Mouse (Mus musculus): ENCODE results near the gene Add2.

- no peak for TF ChIP-seq CTCF (IDR thresholded peaks at IDR 0.05; ENCODE audit: low read depth, low read length)
- no peak for TF ChIP-seq POLR2A (IDR thresholded peaks at IDR 0.05; ENCODE audit: borderline replicate concordance, low read depth, low read length)
Measured at GRCm38 (mm10) chr6:86040140-86040539, 11.7 kb downstream of the Add2 start.
